Mouse (Mus musculus) layer of hippocampus, adult 9-11 months (tissue): ENCODE data around the gene Usp49.
"Not testable (repeated sequence)": the region's sequence is repeated elsewhere in the genome, so short reads cannot be mapped to it uniquely, and the experiment has no call there.

ENCODE experiments used
- DNase-seq: peaks from one replicate; pipeline ENCODE4 v3.0.0; 2022

The Usp49 gene

GRCm38 (mm10) chr17:47610849-47611660, 19.4 kb upstream of the Usp49 start, which contains the start of the genes Bysl, Med20 and Gm20517:
Gene Bysl (minus strand): TSS chr17:47611492.
Gene Med20 (plus strand): TSS chr17:47611582.
Gene Gm20517 (plus strand): TSS chr17:47611589.
- DNase-seq: peak; percentile 96

- DNase-seq: no peak
These were observed 18.9 kb upstream of the Usp49 start for GRCm38 (mm10) chr17:47611661-47611982.

- DNase-seq: no peak
These were observed 16.5 kb upstream of the Usp49 start for GRCm38 (mm10) chr17:47614018-47614417.

- DNase-seq: no peak
These were observed 14.4 kb upstream of the Usp49 start for GRCm38 (mm10) chr17:47616119-47616518.

- DNase-seq: no peak
These were observed 13.8 kb upstream of the Usp49 start for GRCm38 (mm10) chr17:47616652-47617051.

GRCm38 (mm10) chr17:47617605-47618307, 12.7 kb upstream of the Usp49 start:
- no peak for DNase-seq

GRCm38 (mm10) chr17:47618556-47619311, 11.8 kb upstream of the Usp49 start:
- DNase-seq: no peak

- DNase-seq: no peak
These were observed 7.5 kb upstream of the Usp49 start for GRCm38 (mm10) chr17:47622912-47623554.

GRCm38 (mm10) chr17:47624572-47624971, 5.9 kb upstream of the Usp49 start:
- DNase-seq: not testable (repeated sequence)

- no peak for DNase-seq
These were observed 5.4 kb upstream of the Usp49 start for GRCm38 (mm10) chr17:47625088-47625487.

- DNase-seq: no peak
These were observed 4.5 kb upstream of the Usp49 start for GRCm38 (mm10) chr17:47626031-47626430.

- DNase-seq: no peak
These were observed 2.7 kb upstream of the Usp49 start for GRCm38 (mm10) chr17:47627791-47628190.

- peak; percentile 94 for DNase-seq
These were observed 1.4 kb upstream of the Usp49 start for GRCm38 (mm10) chr17:47628851-47629676.

- DNase-seq: peak; percentile 41
These were observed 493 bp upstream of the Usp49 start for GRCm38 (mm10) chr17:47629717-47630677.

GRCm38 (mm10) chr17:47632181-47632840, 1.8 kb downstream of the Usp49 start:
- no peak for DNase-seq

- DNase-seq: no peak
These were observed 3.7 kb downstream of the Usp49 start for GRCm38 (mm10) chr17:47633999-47634770.

- DNase-seq: no peak
These were observed 12.5 kb downstream of the Usp49 start for GRCm38 (mm10) chr17:47642992-47643391.

GRCm38 (mm10) chr17:47646683-47647082, 16.2 kb downstream of the Usp49 start:
- DNase-seq: peak; percentile 55

GRCm38 (mm10) chr17:47648966-47649365, 18.5 kb downstream of the Usp49 start:
- no peak for DNase-seq
